Mouse (Mus musculus): Measurements from ENCODE around the gene Timeless.
"Not testable (repeated sequence)": the region's sequence is repeated elsewhere in the genome, so short reads cannot be mapped to it uniquely, and the experiment has no call there.

Timeless gene

GRCm38 (mm10) chr10:128214112-128214511 is 17.8 kb upstream of the Timeless start:
- DNase-seq, result not testable (repeated sequence)

- DNase-seq, result no peak
Observed at GRCm38 (mm10) chr10:128214981-128215380, 16.9 kb upstream of the Timeless start.

GRCm38 (mm10) chr10:128218387-128219117 is 13.3 kb upstream of the Timeless start:
- DNase-seq, result no peak

- peak; percentile 24 to 57 for DNase-seq
Observed at GRCm38 (mm10) chr10:128221533-128222286, 10.2 kb upstream of the Timeless start.

- DNase-seq, result no peak
Observed at GRCm38 (mm10) chr10:128225064-128225463, 6.8 kb upstream of the Timeless start.

GRCm38 (mm10) chr10:128225538-128225937 is 6.3 kb upstream of the Timeless start, which contains the start of gene Mip:
TSS of gene Mip (plus strand) at chr10:128225838.
- DNase-seq, result no peak

- no peak for DNase-seq
Observed at GRCm38 (mm10) chr10:128227592-128227991, 4.3 kb upstream of the Timeless start.

- no peak for DNase-seq
Observed at GRCm38 (mm10) chr10:128228009-128228408, 3.9 kb upstream of the Timeless start.

- DNase-seq, result no peak
Observed at GRCm38 (mm10) chr10:128230582-128230981, 1.3 kb upstream of the Timeless start.

- DNase-seq, result no peak
Observed at GRCm38 (mm10) chr10:128231146-128231545, 719 bp upstream of the Timeless start.

- peak; percentile 73 to 74 for DNase-seq
Observed at GRCm38 (mm10) chr10:128232420-128232985, 638 bp downstream of the Timeless start.

- no peak for DNase-seq
Observed at GRCm38 (mm10) chr10:128236321-128236720, 4.5 kb downstream of the Timeless start.

GRCm38 (mm10) chr10:128237807-128238480 is 6.1 kb downstream of the Timeless start:
- peak; percentile 24 to 46 for DNase-seq

GRCm38 (mm10) chr10:128239140-128239539 is 7.3 kb downstream of the Timeless start:
- DNase-seq, result no peak

- no peak for DNase-seq
Observed at GRCm38 (mm10) chr10:128240131-128240530, 8.3 kb downstream of the Timeless start.

GRCm38 (mm10) chr10:128243252-128243651 is 11.4 kb downstream of the Timeless start:
- peak in 1 of 2 experiments; percentile 8 for DNase-seq

- DNase-seq, result no peak
Observed at GRCm38 (mm10) chr10:128244121-128244520, 12.3 kb downstream of the Timeless start.

GRCm38 (mm10) chr10:128247020-128247732 is 15.3 kb downstream of the Timeless start:
- peak; percentile 64 to 80 for DNase-seq

GRCm38 (mm10) chr10:128250565-128250964 is 18.7 kb downstream of the Timeless start:
- no peak for DNase-seq

GRCm38 (mm10) chr10:128253677-128254255 is 21.9 kb downstream of the Timeless start, which contains the start of gene Apon:
TSS of gene Apon (plus strand) at chr10:128254096.
- DNase-seq, result no peak

- DNase-seq, result no peak
Observed at GRCm38 (mm10) chr10:128255925-128256324, 24.1 kb downstream of the Timeless start.

GRCm38 (mm10) chr10:128256328-128256727 is 24.5 kb downstream of the Timeless start:
- no peak for DNase-seq

Measured in kidney, postnatal 25 days (tissue).